Mouse (Mus musculus) embryo, embryonic 10 days (tissue): ENCODE data around the gene Fxyd1.

Experiments used
- DNase-seq: peaks from one replicate; pipeline ENCODE4 v3.0.0-alpha.2; 2015; ENCODE audit warnings: low spot score

Gene Fxyd1

DNA sequence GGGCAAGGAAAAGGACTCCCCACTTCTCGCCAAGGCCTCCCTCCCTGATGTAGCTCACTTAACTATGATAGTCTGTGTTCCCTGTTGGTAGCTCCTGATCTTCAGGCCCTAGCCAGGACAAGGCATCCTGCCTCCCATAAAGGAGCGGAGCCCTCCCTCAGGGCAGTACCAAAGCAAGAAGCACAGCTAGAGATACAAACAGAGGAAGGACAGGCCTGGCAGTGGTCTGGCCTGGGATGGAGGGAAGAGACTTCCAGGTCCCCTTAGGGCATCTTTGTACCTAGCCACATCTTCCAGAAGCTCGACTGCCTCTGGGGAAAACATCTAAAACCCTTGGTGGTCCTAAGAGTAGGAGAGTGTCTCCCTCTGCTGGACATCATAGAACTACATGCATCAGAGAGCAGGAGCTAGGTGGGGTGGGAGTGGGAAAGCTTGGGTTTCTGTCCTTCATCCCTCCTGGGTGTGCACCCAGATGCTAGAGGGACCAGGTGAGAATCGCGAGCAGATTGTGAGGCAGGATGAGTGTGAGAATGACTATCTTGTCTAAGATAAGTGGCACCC lies 21.0 kb upstream of the Fxyd1 start:
- DNase-seq = peak; percentile 84

GRCm38 (mm10) chr7:31077470-31077869 lies 20.5 kb upstream of the Fxyd1 start:
- DNase-seq = no peak

GRCm38 (mm10) chr7:31076492-31076891 lies 19.5 kb upstream of the Fxyd1 start, which contains the start of gene Fxyd3:
Gene Fxyd3, minus strand, starts transcription at chr7:31076704.
- no peak for DNase-seq

- no peak for DNase-seq
Observed at GRCm38 (mm10) chr7:31074713-31075069, 17.7 kb upstream of the Fxyd1 start.

DNA sequence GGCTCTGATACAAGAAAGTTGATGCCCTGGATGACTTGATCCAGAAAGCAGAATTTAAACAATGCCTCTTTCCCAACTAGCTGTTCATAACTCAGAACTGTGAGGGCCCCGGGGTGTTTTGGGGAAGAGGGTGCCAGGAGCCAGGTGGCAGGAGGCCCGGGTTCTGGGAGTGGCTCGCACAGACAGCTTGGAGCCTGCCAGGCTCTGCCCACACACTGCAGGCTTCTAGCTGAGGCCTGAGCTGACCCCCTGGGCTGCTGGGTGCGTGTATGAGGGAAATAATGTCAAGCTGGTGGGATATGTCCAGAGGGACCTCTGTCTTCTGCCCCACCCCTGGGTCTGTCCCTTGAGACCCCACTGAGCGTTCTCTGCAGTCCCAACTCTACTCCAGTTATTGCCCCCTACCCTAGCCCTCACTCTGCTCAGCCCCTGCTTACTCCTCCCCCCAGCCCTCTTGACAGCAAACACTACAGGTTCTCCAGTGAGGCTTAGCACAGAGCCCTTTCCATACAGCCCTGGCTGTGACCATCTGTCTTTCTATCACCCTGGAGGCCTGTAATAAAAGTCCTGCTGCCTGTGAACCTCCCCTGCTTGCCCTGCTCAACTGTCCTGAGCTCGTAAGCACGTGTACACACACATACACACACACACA lies 17.2 kb upstream of the Fxyd1 start:
- no peak for DNase-seq

DNA sequence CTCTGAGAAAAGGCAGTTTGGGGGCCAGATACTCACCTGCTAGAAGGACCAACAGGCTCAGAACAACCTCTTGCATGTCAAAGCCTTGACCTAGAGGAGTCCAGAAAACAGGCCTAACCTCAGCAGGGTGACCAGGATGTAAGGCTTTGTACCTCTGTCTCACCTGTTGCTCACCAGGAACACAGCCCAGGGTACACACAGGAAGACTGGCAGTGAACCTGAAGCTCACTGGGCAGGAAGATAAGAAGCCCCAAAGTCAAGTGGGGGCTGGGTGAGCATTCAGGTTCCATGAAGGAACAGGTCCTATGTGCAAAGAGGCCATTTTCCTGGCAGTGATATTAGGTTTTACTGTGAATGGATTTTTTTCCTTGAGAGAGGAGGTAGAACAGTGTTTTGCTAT lies 16.5 kb upstream of the Fxyd1 start:
- DNase-seq = no peak

- DNase-seq = no peak
Observed at GRCm38 (mm10) chr7:31072326-31072725, 15.3 kb upstream of the Fxyd1 start.

GRCm38 (mm10) chr7:31070324-31070723 lies 13.3 kb upstream of the Fxyd1 start:
- no peak for DNase-seq

DNA sequence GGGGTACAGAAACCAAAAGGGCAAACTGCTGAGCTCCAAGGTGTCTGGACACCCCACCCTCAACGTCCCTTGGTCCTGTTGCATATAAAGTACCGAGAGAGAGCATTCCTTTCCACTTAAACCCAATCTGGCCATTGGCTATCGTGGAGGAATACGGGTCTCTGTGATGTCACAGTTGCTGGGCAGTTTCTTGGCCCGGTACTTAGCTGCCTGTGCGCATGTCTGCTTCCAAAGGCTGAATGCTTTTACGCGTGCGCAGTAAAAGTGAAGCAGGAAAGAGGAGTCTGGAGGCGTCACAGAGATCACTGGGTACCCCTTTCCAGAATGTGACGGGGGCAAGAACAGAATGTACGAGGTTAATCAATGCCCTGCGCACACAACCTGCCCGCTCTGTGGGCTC lies 12.5 kb upstream of the Fxyd1 start:
- no peak for DNase-seq

DNA sequence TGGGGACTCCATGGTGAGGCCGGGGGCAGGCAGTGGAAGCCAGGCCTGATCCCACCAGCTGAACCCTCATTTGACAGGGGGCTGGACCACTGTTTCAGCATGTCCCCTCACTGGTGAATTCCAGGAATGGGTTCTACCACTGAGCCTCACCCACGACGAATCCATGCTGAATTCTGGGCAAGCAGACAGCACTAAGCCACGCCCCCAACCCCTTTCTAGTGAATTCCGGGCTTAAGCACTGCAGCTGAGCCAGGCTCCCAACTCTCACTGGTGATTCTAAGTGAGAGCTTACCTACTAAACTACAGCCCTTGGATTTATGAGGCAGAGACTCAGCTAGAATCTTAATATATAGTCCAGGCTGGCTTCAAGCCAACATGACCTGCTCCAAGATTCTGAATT lies 10.8 kb upstream of the Fxyd1 start:
- no peak for DNase-seq

DNA sequence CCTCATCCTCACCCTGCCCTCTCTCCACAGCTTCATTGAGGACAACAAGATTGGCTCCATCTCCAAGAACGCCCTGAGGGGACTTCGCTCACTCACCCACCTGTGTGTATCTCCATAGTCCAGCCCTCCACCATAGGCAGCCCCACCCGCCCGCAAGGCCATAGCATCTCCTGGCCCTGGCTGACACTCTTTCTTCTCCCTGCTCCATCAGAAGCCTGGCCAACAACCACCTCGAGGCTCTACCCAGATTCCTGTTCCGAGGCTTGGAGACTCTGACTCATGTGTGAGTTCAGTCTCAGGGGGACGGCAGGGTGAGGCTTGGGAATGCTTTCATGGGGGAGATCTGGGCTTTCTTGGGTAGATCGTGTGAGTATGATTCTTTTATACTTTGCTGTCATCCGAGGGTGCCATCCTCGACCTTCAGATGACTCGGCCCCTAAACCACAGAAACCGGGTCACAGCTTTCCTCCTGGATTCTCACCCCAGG lies 6.1 kb upstream of the Fxyd1 start:
- DNase-seq = no peak

GRCm38 (mm10) chr7:31060621-31061010 lies 3.6 kb upstream of the Fxyd1 start:
- DNase-seq = no peak

DNA sequence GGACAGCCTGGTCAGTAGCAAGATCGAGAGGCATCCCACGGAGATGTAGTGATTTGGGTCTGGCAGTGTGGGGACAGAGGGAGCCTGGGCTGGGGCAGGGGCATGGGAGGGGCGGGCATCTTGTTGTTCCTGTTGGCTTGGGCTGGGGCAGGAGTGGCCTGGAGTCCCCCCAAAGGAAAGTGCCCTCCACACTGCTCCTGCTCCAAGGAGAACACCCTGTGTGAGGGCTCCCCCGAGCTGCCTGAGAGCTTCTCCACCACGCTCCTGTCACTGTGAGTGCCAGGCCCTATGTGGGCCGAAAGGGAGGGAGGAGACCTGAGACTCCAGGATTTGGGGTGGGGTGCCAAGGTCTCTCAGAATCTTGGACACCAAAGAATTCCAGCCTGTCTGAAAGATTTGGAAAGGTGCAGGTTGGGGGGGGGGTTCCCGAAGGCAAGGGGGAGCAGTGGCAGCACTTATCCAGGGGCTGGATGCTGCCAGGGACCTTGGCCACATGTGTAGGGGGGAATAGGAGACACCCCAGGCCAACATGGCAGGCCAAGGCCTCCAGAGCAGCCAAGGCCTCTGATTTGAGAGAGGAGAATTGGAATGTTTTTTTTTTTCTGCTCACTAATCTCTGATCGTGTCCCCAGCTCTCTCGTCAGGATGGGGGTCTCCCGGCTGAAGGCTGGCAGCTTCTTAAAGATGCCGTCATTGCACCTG lies 3.1 kb upstream of the Fxyd1 start:
- DNase-seq = no peak

GRCm38 (mm10) chr7:31059108-31059507 lies 2.1 kb upstream of the Fxyd1 start, which contains the start of gene Lgi4:
Gene Lgi4, plus strand, starts transcription at chr7:31059342.
- peak; percentile 86 for DNase-seq

DNA sequence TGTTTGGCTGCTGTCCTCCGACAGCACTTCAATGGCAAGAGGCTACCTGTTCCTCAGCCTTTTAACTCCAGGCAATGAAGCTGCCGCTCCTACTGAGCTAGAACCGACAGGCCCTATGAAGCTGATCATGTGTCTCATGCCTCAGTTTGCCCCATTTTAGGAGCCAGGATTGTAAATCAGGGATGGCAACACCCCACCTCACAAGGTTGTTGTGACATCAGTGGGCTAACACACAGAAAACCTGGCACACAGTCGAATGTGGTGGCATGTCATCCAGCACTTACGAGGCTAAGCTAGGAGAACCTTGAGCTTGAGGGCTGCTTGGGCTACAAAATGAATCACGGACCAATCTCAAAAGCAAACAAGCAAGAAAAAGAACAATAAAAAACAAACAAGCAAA lies 1.2 kb upstream of the Fxyd1 start:
- DNase-seq = no peak

DNA sequence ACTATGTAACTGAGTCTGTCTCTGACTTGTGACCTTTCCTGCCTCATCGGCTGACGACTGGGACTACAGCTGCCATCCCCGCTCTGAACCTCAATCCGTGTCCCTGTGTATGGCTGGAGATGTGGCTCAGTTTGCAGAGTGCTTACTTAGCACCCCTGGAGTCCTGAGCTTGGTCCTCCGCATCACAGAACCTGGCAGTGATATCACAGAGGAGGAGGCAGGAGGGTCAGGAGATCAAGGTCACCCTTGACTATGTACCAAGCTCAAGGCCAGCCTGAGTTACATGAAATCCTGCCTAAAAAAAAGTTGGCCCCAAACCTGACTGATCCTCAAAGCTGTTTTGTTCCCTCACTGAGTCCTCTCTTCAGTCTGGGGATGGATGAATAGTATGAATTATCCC lies 731 bp upstream of the Fxyd1 start:
- no peak for DNase-seq

- DNase-seq = no peak
Observed at GRCm38 (mm10) chr7:31056448-31056847, 551 bp downstream of the Fxyd1 start.

- peak; percentile 54 for DNase-seq
Observed at GRCm38 (mm10) chr7:31055883-31056282, 1.1 kb downstream of the Fxyd1 start.

DNA sequence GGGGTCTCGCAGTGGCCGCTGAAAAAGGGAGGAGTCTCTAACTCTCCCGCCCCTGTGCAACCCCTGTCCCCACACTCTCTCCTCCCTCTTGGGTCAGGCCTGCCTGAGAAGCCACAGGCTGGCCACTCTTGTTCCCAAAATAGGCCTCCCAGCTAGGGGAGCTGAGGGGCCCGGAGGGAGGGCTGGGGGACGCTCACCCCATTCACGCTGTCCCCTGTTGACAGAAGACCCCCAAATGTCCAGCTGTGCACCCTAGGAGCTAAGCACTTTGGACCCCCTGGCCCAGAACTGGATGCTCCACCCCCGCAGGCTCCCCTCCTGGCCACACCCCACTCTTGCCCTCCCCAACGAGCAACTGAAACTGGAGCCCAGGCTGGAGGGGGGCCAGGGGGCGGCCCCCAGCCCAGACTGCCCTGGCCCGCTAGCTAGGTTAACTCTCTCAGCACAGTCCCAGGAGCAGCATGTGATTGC lies 1.6 kb downstream of the Fxyd1 start:
- no peak for DNase-seq

DNA sequence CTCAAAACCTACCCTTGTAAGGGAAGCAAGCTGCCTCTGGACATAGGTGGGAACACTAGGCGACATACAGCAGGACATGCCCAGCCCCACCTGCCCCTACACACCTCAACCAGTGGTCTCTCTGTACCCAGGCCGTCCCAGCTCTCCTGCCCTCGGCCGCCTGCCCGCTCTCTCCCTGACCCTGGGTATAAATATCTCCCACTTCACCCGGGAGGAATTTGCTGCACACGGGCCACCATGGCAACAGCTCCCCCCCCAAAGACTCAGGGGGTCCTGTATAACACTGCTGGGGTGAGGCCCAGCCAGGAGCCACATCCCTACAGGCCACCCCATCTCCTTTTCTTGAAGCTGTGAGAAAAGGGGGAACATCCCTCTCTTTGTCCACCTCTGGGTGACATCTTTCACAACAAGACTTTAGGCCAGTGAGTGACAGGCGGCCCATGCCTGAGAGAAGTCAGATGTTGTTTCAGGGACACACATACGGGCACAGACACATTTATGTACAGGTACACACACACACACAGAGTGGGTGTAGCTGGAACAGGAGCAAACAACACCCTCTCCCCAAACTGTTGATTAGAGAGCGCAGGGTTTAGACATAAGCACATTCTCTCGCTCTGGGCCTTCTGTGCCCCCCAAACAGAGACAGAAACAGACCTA lies 2.2 kb downstream of the Fxyd1 start:
- DNase-seq = no peak

DNA sequence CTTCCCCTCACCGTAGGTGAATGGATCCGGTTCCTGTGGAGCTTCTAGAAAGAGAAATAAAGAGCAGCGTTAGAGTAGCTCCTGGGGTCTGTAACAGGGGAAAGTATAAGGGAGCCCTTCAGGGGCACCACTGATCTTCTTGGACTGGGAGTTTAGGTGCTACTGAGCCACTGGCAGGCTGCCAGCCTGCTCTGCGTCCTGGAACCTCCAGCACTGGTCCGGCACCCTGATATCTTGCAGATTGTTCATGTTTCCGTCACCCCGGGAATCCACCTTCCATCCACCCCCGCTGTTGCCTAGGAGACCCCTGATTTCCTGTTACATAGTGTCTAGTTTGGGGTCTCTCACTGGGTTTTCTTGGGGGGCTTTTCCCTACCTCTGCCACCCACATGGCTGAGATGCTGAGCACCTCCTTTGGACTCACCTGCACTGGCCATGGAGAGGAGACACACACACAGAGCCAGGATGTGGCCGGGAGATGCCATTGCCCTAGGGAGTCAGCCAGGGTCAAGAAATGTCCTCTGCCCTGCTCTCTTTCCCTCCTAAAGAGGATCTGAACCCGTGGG lies 3.0 kb downstream of the Fxyd1 start:
- no peak for DNase-seq

- peak; percentile 36 for DNase-seq
Observed at GRCm38 (mm10) chr7:31052636-31053434, 4.2 kb downstream of the Fxyd1 start.
